Mouse (Mus musculus) MN1 (cell line): ENCODE measurements around the gene Ttc24.

Source experiments
- DNase-seq: peaks from one replicate; pipeline ENCODE4 v3.0.0-alpha.2; 2016; ENCODE audit warnings: low spot score

Gene Ttc24

GRCm38 (mm10) chr3:88077441-88077840, 663 bp downstream of the Ttc24 start:
- no peak for DNase-seq

- DNase-seq: no peak
Measured at GRCm38 (mm10) chr3:88074766-88075165, 3.3 kb downstream of the Ttc24 start.

DNA sequence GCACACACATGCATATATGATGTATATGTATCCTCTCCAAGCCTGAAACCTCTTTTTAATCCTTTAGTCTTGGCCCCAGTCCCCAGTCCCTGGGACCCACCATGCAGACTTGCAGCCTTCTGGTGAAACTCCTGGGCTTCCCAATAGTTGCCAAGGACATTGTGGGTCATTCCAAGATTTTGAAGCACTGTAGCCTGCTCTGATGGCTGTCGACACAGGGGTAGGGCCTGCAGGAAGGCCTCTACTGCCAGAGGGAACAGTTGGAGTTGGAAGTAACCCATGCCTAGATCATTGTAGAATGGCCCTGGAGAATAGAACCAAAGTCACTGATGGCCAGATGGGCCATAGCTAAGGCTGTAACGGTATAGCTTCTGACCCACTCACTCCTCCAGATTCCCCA, 3.8 kb downstream of the Ttc24 start:
- no peak for DNase-seq

GRCm38 (mm10) chr3:88073631-88074030, 4.5 kb downstream of the Ttc24 start:
- no peak for DNase-seq

GRCm38 (mm10) chr3:88071783-88072182, 6.3 kb downstream of the Ttc24 start:
- peak; percentile 86 for DNase-seq

DNA sequence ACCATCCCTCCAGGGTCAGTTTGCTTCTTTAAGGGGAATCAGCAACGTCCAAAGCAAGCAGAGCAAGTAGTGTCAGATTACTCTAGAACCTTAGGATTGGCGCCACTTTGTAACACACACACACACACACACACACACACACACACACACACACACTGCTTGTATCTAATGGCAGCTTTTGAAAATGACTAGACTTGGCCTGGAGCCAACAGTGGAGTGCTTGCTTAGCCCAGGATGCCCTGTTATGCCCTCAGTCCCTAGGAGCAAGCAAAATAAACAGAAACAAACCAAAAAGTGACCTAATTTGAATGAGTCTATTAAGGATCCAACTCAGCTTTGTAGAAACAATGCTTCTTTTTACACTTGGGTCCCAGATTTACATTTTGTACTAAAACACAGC, 9.7 kb downstream of the Ttc24 start:
- peak; percentile 56 for DNase-seq

GRCm38 (mm10) chr3:88057902-88058696, 20.0 kb downstream of the Ttc24 start, which contains the start of gene Naxe:
Gene Naxe (minus strand): TSS chr3:88058495.
- DNase-seq: peak; percentile 94

- no peak for DNase-seq
Measured at GRCm38 (mm10) chr3:88057030-88057429, 21.1 kb downstream of the Ttc24 start.

- no peak for DNase-seq
Measured at GRCm38 (mm10) chr3:88049532-88049931, 28.6 kb downstream of the Ttc24 start.

DNA sequence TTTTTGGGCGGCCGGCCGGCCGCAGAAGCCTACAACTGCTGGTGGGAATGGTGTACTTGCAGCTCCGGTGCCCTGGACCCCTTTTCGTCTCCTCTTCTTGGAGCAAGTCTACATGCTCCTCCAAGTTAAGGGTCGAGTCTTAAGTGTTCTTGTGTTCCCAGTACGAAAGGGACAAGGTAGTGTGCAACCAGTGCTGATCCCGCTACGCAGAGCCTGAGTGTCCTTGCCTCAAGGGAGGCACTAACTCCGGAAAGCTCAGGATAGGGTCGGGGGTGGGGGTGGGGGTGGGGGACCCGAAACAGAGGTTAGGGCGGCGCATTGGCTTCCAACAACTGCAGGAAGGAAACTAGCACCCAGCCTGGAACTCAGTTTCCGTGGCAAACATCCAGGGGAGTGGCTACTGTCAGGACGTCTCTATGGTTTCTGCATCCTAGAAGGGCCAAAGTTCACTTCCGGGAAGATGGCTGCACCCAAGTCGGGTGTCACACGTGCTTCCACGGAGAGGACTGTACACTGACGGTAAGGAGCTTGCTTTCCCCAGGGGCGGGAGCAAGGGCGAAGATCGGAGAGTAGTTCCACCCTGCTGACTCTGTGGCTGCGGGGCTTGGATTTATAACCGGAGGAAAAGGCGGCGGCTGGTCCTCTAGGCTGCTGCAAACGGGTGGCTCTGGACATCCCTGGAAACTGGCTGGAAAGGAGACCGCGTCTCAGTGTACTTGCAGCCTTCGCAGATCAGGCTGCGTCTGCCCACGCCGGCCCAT, 35.3 kb downstream of the Ttc24 start, which contains the start of gene Gpatch4:
Gene Gpatch4, plus strand, starts transcription at position 448 of the 761 bp plus-strand sequence.
- DNase-seq: peak; percentile 96

DNA sequence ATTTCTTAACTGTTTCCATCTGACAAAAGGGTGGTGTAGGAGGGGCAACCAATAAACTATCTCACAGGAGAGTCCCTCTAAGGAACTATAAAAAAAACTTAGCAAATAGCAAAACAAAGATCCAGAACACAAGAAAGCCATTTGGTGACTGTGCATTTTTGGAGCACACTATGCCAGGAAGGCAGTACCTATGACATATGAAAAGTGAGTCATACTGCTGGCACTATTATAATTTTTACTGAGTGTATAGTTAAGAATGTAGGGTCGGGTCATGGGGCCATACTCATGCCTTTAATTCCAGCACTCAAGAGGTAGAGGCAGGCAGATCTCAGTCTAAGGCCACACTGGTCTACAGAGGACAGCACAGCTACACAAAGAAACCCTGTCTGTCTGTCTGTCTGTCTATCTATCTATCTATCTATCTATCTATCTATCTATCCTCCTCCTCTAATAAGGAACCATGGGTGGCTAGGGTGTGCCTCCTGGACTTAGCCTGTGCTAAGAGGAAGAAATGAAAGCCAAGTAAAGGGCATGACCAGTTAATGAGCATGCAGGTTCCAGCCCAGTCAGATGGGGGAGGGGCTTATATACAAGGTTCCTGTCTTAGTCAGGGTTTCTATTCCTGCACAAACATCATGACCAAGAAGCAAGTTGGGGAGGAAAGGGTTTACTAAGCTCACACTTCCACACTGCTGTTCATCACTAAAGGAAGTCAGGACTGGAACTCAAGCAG, 42.4 kb downstream of the Ttc24 start:
- DNase-seq: no peak

- no peak for DNase-seq
Measured at GRCm38 (mm10) chr3:88033506-88033905, 44.6 kb downstream of the Ttc24 start.

DNA sequence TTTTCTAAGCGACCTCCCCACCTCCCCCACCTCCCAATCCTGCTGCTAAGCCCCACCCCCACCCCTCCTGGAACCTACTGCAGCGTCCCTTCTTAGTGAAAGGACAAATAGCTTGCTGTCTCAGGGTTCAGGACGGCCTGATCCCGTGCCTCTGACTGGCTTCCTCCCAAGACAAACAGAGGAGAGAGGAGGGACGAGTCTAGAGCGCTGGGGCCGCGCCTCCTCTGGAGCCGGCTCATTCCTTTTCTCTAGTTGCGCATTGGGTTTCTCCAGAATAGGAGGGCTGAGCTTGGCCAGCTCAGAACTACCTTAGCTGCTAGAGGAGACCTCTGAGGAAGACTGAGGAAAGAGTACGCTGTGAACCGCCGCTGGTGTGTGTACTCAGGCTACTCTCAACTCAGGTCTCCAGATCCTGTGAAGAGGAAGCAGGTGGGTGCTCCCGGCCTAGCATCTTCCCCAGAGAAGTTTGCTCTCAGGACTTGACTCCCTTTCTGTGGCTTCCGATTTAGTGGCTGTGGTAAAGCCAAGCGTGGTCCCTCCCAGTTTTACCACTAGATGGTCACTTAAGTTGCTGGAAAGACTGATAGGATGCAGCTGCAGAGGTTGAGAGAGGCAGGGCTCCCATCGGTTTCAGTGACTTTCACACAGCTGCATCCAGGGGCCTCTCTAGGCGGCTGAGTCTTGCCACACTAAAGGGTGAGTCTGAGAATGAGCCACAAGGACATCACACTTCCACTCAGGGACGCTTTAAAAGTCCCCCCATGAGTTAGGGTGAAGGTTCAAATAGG, 47.3 kb downstream of the Ttc24 start:
- peak; percentile 63 for DNase-seq

GRCm38 (mm10) chr3:88027434-88028186, 50.5 kb downstream of the Ttc24 start, which contains the start of gene Hapln2:
Gene Hapln2 (minus strand): TSS chr3:88027583.
- DNase-seq: no peak

GRCm38 (mm10) chr3:88026823-88027222, 51.3 kb downstream of the Ttc24 start:
- no peak for DNase-seq

DNA sequence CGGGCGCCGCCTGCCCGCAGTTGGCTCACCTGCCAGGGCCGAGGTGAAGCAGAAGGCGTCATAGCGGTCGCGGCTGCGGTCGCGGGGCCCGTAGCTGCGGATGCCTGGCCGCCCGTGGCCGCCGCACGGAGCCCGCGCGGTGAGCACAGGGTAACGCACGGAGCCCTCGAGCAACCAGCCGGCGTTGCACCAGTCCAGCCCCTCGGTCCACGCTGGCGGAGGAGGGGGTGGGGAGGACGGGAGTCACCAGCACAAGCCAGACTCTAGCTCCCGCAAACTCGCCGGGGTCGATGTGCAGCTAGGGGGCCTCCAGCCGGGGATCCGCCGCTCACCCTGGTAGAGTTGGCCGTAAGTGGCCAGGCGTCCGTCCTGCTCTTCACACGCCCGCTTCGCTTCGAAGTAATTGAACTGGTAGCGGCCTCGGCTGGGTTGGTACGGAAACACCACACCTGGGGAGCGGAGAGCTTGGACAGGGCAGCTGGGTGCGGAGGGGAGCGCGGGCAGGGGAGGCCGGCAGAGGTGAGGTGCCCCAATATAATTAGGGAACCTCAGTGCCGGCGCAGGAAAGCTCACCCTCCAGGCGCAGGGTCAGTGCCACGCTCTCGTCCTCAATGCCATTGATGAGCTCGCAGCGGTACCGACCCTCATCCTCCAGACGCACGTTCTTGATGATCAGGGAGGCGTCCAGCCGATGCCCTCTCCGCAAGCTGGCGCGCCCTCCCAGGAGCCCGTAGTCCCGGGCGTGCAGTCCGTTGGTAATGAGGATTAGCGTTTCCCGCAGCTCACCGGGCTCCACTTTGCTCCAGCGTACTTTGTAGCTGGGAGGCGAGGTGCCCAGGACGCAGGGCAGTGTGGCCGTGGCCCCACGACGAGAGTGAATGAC, 54.7 kb downstream of the Ttc24 start:
- DNase-seq: peak; percentile 78

DNA sequence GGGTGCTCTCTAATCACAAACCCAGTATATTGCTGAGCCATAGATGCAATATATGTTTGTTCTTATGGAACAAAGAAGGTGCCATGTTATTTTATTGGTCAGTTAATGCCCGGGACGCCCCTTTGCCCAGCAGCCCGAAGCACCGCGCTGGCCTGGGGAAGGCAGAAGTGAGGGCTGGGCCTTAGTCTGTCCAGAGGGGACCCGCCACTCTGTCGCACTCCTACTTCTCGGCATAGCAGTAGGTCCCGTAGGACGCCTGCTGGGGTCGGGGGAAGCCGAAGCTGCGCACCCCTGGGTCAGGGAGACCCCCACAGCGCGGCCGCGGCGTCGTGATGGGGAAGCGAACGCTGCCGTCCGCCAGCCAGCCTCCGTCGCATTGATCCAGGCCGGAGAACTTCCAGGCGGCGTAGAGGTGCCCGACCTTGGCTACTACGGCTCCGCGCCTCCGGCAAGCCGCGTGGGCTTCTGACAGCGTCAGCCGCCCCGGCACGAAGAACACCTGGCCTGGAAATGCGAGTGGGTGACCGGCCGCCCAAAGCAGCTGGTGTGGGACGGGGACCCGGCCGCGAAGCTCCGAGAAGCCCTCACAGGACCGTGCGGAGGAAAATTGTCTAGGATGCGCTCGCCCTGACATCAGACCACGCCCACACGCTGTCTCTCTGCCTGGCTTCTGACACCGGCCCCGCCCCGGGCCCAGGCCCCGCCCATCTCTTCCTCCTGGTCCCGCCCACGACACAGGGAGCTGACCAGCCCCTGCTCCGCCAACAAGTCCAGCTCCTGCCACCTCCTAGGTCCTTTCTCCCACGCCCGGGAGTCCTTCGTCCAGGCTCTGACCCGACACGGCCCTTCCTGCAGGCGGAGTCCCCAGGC, 55.5 kb downstream of the Ttc24 start:
- peak; percentile 97 for DNase-seq
